Mouse (Mus musculus): ENCODE measurements around the gene Srgap1. TPM values are rescaled to one million over a fixed set of nuclear protein-coding genes. Genes with fewer than 3 reads are reported as not detected.

Gene Srgap1
- polyA plus RNA-seq, 1 experiment from 2014 or later = 7.4 TPM

DNA sequence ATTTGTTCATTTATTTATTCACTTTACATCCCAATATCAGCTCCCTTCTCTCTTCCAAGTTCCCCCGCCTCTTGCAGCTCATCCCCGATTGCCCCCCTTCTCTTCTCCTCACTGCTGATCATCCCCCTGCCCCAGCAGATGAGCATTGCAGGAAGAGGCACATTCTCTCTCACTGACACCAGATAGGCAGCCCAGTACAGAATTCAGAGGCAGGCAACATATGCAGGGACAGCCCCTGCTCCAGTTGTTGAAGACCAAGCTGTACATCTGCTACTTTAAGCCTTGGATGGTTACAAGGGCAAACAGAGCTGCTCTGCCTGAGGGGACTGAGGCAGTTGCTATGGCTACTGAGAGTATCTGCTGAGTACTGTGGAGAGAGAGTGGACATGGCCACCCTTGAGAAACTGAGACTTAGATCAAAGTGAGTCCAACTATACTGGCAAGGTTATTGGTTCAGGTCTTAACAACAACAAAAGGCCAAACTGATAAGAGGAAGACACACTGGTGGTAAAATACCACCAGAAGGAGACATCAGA, 149.2 kb downstream of the Srgap1 start:
- no peaks in the 10 kb centered on the region for H3K36me3 ChIP-seq (ENCODE audit: insufficient read depth, low read length)
- no peaks in the 10 kb centered on the region for H3K4me1 ChIP-seq (ENCODE audit: insufficient read depth, low read depth, low read length)
- H3K4me2 ChIP-seq (replicated peaks; ENCODE audit: low read depth, low read length) = no peak overlapping the region
- 97% methylated on average over 2 of the region's 2 CpGs for WGBS
- H3K27ac ChIP-seq (ENCODE audit: low read length) = no peak overlapping the region
- no peak for DNase-seq (ENCODE audit: low spot score)
- TF ChIP-seq EP300 (IDR thresholded peaks at IDR 0.05) = no peak
- ATAC-seq = no peak
- no peaks in the 10 kb centered on the region for H3K9me3 ChIP-seq (ENCODE audit: low read length)
- no peak overlapping the region for H3K9ac ChIP-seq (replicated peaks; ENCODE audit: low read depth)
- no peak overlapping the region for H3K4me3 ChIP-seq (ENCODE audit: low read depth, low read length)
- no peaks in the 10 kb centered on the region for H3K27me3 ChIP-seq (replicated peaks; ENCODE audit: insufficient read depth, low read length)

DNA sequence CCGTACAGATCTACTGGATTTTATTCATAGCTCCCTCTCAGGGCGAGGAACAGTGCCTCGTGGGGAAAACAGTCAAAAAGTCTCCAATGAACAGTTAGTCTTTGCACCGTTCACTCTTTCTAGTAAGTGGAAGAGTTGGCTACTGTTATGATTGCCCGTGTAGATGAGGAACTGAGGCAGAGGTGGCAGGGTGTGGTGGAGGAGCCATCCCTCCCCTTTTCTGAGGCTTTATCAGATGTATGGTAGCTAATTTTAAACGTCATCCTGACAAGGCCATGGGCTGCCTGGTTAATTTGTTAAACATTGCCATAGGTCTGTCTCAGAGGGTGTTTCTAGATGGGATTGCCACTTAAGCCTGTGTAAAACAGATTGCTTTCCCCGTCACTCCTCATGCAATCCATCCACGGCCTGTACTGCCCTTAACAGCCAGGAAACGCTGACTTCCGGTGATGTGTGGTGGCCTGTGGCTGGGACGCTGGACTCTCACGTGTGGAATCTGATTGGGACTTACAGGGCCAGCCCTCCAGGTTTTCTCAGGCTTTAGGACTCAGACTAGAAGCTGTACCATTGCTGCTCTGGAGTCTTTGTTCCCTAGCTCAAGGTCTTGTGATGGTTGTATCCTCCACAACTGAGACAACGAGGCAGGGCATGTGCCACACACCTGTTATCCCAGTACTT, 155.6 kb downstream of the Srgap1 start:
- H3K4me1 ChIP-seq (ENCODE audit: insufficient read depth, low read depth, low read length) = 0 out of 2 replicates have a peak, but pooled peaks cover 3% of the 10 kb centered on the region
- H3K9me3 ChIP-seq (ENCODE audit: low read length) = no peaks in the 10 kb centered on the region
- ATAC-seq = no peak
- H3K27ac ChIP-seq (ENCODE audit: low read length) = no peak overlapping the region
- H3K36me3 ChIP-seq (ENCODE audit: insufficient read depth, low read length) = no peaks in the 10 kb centered on the region
- no peaks in the 10 kb centered on the region for H3K27me3 ChIP-seq (replicated peaks; ENCODE audit: insufficient read depth, low read length)
- TF ChIP-seq CTCF (IDR thresholded peaks at IDR 0.05) (no peak), EP300 (IDR thresholded peaks at IDR 0.05) (no peak)
- 52% methylated on average over 13 of the region's 13 CpGs for WGBS
- no peak for DNase-seq (ENCODE audit: low spot score)
- H3K9ac ChIP-seq (replicated peaks; ENCODE audit: low read depth) = no peak overlapping the region
- H3K4me2 ChIP-seq (replicated peaks; ENCODE audit: low read depth, low read length) = no peak overlapping the region
- no peak overlapping the region for H3K4me3 ChIP-seq (ENCODE audit: low read depth, low read length)

DNA sequence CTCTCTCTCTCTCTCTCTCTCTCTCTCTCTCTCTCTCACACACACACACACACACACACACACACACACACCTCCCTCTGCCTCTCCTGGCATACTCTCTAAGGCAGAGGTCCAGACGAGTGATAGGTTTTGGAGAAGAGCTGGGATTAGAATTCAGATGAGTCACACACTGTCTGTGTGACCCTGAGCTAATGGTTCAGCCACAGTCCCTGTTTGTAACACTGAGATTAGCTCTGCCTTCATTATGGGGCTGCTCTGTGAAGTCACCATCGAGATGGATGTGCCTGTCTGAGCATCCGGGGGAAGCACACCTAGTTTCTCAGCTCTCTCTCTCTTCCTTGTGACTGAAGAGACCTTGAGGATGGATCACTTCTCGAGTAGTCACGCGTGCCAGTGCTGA, 157.1 kb downstream of the Srgap1 start:
- Histone ChIP-seq H3K9ac (replicated peaks; ENCODE audit: low read depth) (no peak overlapping the region), H3K4me1 (ENCODE audit: insufficient read depth, low read depth, low read length) (0 out of 2 replicates have a peak, but pooled peaks cover 3% of the 10 kb centered on the region), H3K4me3 (ENCODE audit: low read depth, low read length) (no peak overlapping the region), H3K9me3 (ENCODE audit: low read length) (no peaks in the 10 kb centered on the region), H3K27ac (ENCODE audit: low read length) (no peak overlapping the region), H3K27me3 (replicated peaks; ENCODE audit: insufficient read depth, low read length) (no peaks in the 10 kb centered on the region), H3K4me2 (replicated peaks; ENCODE audit: low read depth, low read length) (no peak overlapping the region), H3K36me3 (ENCODE audit: insufficient read depth, low read length) (no peaks in the 10 kb centered on the region)
- ATAC-seq (no peak), DNase-seq (ENCODE audit: low spot score) (no peak)
- TF ChIP-seq CTCF (IDR thresholded peaks at IDR 0.05) (no peak), EP300 (IDR thresholded peaks at IDR 0.05) (no peak)
- WGBS = 60% methylated on average over 6 of the region's 6 CpGs

DNA sequence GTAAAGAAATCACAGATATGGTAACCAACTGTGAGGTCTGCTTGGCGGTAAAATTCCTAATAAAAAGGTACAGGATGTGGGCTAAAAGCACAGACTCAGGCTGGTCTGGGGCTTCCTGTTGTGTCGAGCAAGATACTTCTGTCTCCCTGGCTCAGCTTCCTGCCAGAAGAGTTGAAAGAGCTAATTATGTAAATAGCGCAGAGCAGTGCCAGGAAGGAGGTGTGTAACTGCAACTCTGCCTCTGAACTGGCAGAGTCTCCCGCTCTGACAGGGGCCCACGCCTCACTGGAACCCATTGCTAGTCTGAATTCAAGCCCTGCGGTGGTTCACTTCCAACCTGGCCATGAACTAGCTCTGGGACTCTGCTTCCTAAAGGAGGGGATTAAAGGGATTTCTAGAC, 160.3 kb downstream of the Srgap1 start:
- peak; percentile 55 for ATAC-seq

DNA sequence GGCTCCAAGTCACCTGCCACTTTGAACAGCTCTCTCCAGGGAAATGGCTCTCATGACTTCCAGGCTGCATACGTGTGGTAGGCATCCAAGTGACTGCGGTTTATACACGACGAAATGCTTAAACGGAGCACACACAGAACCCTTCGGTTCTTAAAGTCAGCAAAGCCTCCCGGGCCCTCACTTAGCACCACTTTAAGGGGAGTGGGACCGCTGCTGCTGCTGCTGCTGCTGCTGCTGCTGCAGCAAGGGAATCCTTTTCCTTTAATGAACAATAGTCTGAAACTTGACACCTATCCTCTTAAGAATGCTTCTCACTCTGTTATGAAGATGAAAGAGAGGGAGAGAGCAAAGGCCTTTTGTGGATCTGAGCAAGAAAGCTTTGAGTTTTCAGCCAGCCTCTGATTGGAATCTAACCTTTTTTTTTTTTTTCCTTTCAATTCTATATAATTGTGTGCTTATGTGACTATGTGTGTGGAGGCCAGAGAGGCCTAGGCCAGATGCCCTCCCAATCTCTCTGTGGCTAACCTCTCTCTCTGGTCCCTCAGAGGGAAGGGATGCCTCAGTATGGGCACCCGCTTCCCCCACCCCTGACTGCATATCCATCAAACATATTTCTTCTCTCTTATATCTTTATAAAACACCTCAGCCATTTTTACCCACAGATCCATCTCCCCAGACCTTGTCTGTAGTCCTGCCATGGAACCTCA, 161.4 kb downstream of the Srgap1 start:
- no peak for DNase-seq (ENCODE audit: low spot score)
- Histone ChIP-seq H3K27me3 (replicated peaks; ENCODE audit: insufficient read depth, low read length) (no peaks in the 10 kb centered on the region), H3K36me3 (ENCODE audit: insufficient read depth, low read length) (no peaks in the 10 kb centered on the region), H3K9ac (replicated peaks; ENCODE audit: low read depth) (no peak overlapping the region), H3K4me3 (ENCODE audit: low read depth, low read length) (no peak overlapping the region), H3K27ac (ENCODE audit: low read length) (no peak overlapping the region), H3K9me3 (ENCODE audit: low read length) (no peaks in the 10 kb centered on the region), H3K4me2 (replicated peaks; ENCODE audit: low read depth, low read length) (no peak overlapping the region), H3K4me1 (ENCODE audit: insufficient read depth, low read depth, low read length) (0 out of 2 replicates have a peak, but pooled peaks cover 3% of the 10 kb centered on the region)
- WGBS = 31% methylated on average over 9 of the region's 9 CpGs
- ATAC-seq = no peak
- no peak for TF ChIP-seq EP300 (IDR thresholded peaks at IDR 0.05)
- TF ChIP-seq CTCF (IDR thresholded peaks at IDR 0.05) = no peak

More for the DNA sequence above, 160.3 kb downstream of the Srgap1 start:
- peak; percentile 61 for DNase-seq (ENCODE audit: low spot score)
- Histone ChIP-seq H3K4me3 (ENCODE audit: low read depth, low read length) (no peak overlapping the region), H3K36me3 (ENCODE audit: insufficient read depth, low read length) (no peaks in the 10 kb centered on the region), H3K4me2 (replicated peaks; ENCODE audit: low read depth, low read length) (no peak overlapping the region), H3K4me1 (ENCODE audit: insufficient read depth, low read depth, low read length) (0 out of 2 replicates have a peak, but pooled peaks cover 3% of the 10 kb centered on the region), H3K9me3 (ENCODE audit: low read length) (no peaks in the 10 kb centered on the region), H3K9ac (replicated peaks; ENCODE audit: low read depth) (no peak overlapping the region), H3K27ac (ENCODE audit: low read length) (no peak overlapping the region), H3K27me3 (replicated peaks; ENCODE audit: insufficient read depth, low read length) (no peaks in the 10 kb centered on the region)
- TF ChIP-seq EP300 (IDR thresholded peaks at IDR 0.05) = no peak
- no peak for TF ChIP-seq CTCF (IDR thresholded peaks at IDR 0.05)
- WGBS = 22% methylated on average over 6 of the region's 6 CpGs

DNA sequence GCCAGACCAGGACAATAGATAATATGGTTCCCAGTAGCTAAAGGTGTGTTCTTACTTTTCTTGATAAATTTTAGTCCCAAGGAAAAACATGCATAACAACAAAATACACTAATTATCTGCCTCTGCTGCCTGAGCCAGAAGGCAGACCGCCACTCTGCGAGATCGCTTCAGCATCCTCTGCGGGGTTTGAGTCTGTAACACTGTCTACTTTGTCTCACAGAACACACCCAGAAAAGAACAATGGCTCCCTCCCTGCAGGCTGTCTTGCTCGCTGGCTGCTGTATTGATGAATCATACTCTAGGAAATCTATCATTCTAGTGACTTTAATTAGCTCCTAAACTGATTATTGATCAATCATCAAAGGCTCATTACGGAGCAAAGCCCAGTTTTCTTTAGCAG, 164.7 kb downstream of the Srgap1 start:
- no peak overlapping the region for H3K27ac ChIP-seq (ENCODE audit: low read length)
- H3K36me3 ChIP-seq (ENCODE audit: insufficient read depth, low read length) = no peaks in the 10 kb centered on the region
- ATAC-seq (no peak), DNase-seq (ENCODE audit: low spot score) (no peak)
- H3K27me3 ChIP-seq (replicated peaks; ENCODE audit: insufficient read depth, low read length) = no peaks in the 10 kb centered on the region
- no peak overlapping the region for H3K9ac ChIP-seq (replicated peaks; ENCODE audit: low read depth)
- no peaks in the 10 kb centered on the region for H3K9me3 ChIP-seq (ENCODE audit: low read length)
- no peak for TF ChIP-seq EP300 (IDR thresholded peaks at IDR 0.05)
- TF ChIP-seq CTCF (IDR thresholded peaks at IDR 0.05) = no peak
- H3K4me1 ChIP-seq (ENCODE audit: insufficient read depth, low read depth, low read length) = 0 out of 2 replicates have a peak, but pooled peaks cover 3% of the 10 kb centered on the region
- no peak overlapping the region for H3K4me2 ChIP-seq (replicated peaks; ENCODE audit: low read depth, low read length)
- WGBS = 73% methylated on average over 6 of the region's 6 CpGs
- no peak overlapping the region for H3K4me3 ChIP-seq (ENCODE audit: low read depth, low read length)
